Mouse (Mus musculus): ENCODE measurements around the gene Hmg20b.

Hmg20b gene

DNA sequence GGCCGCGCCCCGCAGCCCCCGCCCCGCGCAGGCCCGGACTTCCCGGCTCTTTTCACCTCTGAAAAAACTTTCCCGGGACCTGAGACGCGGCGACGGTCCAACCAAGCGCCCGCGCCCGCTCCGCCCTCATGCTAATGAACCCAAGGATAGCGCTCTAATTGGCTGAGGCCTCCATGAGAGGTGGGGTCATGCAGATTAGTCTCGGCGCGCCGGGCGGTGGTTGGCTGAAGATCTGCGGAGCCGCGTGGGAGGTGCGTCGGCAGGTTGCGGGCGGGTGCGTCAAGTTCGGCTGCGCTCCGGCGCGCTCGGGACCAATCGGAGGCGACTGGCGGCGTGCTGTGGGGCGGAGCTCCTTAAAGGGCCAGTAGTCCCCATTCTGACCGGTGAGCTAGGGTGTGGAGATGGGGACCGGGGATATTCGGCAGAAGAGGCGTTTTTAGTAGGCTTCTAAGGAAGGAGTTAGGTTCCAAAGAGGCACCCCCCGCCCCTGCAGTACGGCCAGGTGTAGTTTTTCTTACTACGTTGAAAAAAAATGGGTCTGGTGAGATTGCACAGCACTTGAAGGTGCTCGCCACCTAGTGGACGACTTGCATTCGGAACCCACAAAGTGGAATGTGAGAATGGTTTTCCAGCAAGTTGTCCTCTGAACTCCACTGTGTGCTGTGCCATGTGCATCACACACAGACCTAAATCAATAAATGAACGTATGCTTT is at the start of gene Hmg20b:
TSS of gene Hmg20b (minus strand) at position 130 of the 713 bp plus-strand sequence.
- DNase-seq (ENCODE audit: low read depth, low spot score): peak; percentile 98

GRCm38 (mm10) chr10:81399798-81400308 is 49.6 kb upstream of the Hmg20b start:
- DNase-seq (ENCODE audit: low read depth, low spot score): no peak

- no peak for DNase-seq (ENCODE audit: low read depth, low spot score)
Measured at GRCm38 (mm10) chr10:81399296-81399695, 49.0 kb upstream of the Hmg20b start.

- DNase-seq (ENCODE audit: low read depth, low spot score): no peak
Measured at GRCm38 (mm10) chr10:81396749-81397148, 46.5 kb upstream of the Hmg20b start.

GRCm38 (mm10) chr10:81395865-81396264 is 45.6 kb upstream of the Hmg20b start:
- no peak for DNase-seq (ENCODE audit: low read depth, low spot score)

DNA sequence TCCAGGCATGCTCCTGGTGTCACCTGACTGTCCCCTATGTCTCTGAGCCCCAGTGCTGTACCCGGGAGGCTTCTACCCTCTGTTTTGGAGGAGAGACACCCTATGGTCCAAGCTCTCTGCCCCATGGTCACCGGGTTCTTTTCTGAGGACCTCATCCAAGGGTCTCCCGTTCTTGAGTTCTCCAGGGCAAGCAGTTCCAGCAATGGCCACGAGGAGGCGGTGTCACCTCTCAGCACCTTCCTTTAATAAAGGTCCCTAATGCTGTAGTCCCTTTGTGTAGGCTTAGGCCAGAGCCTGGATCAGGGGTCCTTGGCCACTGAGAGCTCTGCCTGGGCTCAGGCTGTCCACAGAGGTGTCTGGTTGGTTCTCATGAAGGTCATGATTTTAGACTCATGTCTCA is 44.8 kb upstream of the Hmg20b start:
- no peak for DNase-seq (ENCODE audit: low read depth, low spot score)

DNA sequence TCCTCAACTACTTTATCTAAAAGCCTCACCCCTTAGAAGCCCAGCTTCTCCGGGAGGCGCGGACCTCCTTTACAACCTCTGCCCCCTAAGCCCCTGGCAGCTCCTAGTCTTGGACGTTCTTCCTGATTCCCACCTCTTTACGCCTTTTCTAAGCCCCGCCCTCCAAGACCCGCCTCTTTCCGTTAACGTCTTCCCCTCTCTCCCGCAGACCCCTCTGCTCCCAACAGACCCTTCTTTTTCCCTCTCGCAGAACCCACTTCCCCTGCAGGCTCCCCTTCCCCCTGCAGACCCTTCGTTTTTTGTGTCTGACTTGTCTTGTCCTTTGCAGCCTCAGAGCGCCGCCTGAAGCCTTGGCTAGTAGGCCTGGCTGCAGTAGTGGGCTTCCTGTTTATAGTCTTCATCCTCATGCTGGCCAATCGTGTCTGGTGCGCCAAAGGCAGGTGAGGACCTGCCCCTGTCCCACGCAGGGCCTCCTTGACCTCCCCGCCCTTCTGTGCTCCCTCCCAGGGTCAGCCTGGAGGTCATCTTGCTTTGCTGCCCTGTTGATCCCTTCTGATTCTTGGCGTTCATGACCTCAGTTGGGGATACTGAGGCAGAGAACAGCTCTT is 43.3 kb upstream of the Hmg20b start:
- no peak for DNase-seq (ENCODE audit: low read depth, low spot score)

GRCm38 (mm10) chr10:81392781-81393185 is 42.5 kb upstream of the Hmg20b start, which contains the start of gene Smim24:
Gene Smim24 (plus strand): TSS chr10:81393051.
- DNase-seq (ENCODE audit: low read depth, low spot score): no peak

- DNase-seq (ENCODE audit: low read depth, low spot score): no peak
Measured at GRCm38 (mm10) chr10:81392270-81392669, 42.0 kb upstream of the Hmg20b start.

DNA sequence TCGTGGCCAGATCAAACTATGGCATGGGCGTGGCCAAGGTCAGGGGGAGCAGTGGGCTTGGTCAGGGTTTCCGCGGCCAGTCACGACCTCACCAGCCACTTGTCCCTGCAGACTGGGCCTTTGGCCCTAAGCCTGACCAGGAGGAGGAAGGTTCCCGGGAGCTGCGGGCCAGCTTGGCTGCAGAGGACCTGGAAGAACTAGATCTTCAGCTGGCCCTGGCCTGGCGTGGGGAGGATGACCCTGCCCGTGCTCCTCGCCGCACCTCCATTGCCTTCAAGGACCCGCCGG is 40.3 kb upstream of the Hmg20b start:
- DNase-seq (ENCODE audit: low read depth, low spot score): no peak

DNA sequence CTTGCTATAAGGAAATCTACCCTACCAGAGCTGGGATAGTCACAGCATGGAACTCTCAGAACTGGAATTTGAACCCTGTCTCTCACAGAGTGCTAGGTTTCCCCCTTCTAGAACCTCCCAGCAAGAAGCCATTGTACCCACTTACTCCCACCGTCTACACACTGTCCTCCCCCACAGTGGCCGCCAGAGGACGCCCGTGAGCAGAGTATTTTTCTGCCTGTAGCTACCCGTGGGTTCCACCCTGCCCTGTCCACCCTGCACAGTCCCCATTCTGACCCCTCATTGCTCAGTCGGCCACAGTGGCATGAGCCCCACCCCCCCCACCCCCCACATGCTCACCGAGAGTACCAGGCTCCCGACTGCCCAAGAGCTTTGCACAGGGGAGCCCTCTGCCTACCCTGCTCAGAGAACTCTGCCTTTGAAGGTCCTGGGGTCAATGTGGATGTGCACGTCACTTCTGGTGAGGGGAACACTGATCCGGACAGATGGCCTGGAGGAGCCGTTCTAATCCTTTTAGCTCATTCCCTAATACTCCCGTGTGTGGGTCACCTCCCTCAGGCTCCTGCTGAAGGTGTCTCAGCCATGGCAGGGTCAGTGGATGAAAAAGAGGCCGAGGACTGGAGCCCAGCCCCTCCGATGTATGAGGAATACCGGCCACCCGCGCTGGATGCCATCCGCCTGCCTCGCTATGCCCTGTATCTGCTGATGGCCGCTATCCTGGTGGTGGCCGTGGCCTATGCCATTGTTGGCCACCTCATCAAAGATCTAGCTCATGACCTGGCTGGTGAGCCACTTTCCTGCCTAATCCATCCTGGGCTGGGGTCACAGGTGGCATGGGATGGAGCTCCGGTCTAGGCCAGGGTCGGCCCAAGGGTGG is 39.8 kb upstream of the Hmg20b start:
- DNase-seq (ENCODE audit: low read depth, low spot score): no peak

DNA sequence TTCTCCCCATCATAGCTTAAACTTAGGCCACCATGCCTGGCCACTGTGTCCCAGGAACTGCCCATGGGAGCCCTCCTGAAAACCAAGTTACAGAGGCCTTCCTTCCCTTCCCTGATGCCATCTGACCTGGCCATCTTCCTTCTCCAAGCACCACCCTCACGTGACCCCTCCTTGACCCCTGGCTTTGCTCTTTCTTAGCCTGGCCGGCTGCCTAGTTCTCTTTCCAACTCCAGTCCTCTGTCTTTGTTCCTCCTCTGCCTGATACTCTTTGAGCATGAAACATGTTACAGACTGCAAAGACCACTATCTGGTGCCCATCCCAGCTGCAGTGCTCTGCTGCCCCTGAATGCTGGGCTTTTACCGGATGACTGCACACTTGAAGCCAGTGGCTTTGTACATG is 39.1 kb upstream of the Hmg20b start:
- no peak for DNase-seq (ENCODE audit: low read depth, low spot score)

- no peak for DNase-seq (ENCODE audit: low read depth, low spot score)
Measured at GRCm38 (mm10) chr10:81388505-81389055, 38.3 kb upstream of the Hmg20b start, which contains the start of gene Gm48552. Gene Gm48552 (plus strand): TSS chr10:81389005.

GRCm38 (mm10) chr10:81387716-81388115 is 37.4 kb upstream of the Hmg20b start:
- DNase-seq (ENCODE audit: low read depth, low spot score): no peak

DNA sequence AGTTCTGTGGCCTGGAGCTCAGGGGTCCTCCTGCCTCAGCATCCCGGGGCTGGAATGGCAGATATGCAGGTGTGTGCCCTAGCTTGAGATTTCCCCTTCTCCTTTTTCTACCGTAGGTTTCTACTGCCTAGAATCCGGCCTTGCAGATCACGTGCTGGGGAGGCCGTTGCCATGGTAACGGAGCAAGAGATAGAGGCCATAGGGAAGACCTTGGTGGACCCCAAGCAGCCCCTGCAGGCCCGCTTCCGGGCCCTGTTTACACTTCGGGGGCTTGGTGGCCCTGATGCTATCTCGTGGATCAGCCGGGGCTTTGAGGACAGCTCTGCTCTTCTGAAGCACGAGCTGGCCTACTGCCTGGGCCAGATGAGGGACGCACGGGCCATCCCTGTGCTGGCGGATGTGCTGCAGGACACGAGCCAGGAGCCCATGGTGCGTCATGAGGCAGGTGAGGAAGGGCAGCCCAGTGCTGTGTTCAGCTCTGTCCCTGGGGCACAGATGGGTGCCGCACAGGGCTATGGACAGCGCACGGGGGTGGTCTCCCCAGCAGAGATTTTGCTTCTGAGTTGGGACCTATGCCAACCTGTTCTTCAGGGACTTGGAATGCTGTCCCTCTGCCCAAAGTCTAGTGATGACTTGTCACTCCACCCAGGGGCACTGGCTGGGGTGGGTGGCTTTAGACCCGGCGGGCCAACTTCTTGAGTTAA is 35.5 kb upstream of the Hmg20b start:
- DNase-seq (ENCODE audit: low read depth, low spot score): no peak

DNA sequence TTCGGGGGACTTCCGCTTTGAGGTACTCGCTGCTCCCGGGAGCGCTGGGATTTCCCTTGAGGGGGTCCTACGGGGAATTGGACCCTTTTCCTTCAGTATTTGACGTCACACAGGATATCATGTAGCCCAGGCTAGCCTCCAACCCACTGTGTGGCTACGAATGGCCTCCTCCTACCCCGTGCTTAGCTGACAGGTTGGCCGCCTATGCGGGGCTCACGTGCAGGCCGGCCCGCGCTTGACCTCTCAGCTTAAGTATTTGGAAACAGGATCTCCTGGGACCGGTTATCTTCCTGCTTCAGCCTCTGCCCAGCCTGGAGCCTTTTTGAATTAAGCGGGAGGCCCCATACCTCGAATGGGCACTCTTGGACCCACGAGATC is 34.3 kb upstream of the Hmg20b start:
- DNase-seq (ENCODE audit: low read depth, low spot score): no peak

- peak; percentile 100 for DNase-seq (ENCODE audit: low read depth, low spot score)
Measured at GRCm38 (mm10) chr10:81383802-81384604, 33.7 kb upstream of the Hmg20b start, which contains the start of the genes Dohh and Gm48551. Gene Dohh (plus strand): TSS chr10:81384428. Gene Gm48551 (plus strand): TSS chr10:81384466.

GRCm38 (mm10) chr10:81382039-81382438 is 31.8 kb upstream of the Hmg20b start:
- peak; percentile 98 for DNase-seq (ENCODE audit: low read depth, low spot score)

- no peak for DNase-seq (ENCODE audit: low read depth, low spot score)
Measured at GRCm38 (mm10) chr10:81379809-81380378, 29.6 kb upstream of the Hmg20b start.

DNA sequence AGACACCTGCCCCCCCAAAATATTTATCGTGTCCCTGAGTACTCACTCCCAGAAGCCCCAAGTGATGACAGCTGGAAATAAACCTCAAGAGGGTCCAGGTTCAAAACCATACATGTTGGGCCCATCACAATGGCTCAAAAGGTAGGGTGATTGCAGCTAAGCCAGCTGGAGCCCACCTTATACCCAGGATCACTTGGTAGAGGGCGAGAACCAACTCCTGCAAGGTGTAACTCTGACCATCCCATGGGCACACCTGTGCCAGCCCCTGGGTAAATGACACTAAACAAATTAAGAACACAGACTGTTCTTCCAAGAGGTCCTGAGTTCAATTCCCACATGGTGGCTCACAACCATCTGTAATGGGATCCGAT is 28.9 kb upstream of the Hmg20b start:
- DNase-seq (ENCODE audit: low read depth, low spot score): no peak
